Mouse (Mus musculus): ENCODE results near the gene Plch2. TPM values are rescaled to one million over a fixed set of nuclear protein-coding genes. Genes with fewer than 3 reads are reported as not detected.

Gene Plch2
- total RNA-seq, 2 experiments from 2014 or later = 0.17 TPM; not detected in 1

DNA sequence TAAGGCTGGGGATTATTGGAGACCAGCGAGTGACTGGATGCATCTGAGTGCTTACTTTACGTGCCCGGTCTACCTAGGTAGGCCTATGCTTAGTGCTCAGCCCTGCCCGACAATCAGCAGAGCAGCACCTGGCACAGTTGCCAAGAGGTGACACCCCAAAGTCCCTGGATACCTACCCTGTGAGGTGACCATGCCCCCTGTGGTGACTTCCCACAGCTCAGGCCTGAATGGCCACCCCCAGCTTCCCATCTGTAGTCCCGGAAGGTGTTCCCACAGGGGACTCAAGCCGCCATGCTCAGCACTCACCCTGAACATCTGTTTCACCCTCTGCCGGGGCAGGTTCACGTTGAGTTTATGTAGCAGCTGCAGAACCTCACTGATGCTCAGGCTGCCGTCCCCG lies 50.3 kb downstream of the Plch2 start:
- intact Hi-C loops (cut with DNase I) = no loop called here
- DNase-seq = no peak

DNA sequence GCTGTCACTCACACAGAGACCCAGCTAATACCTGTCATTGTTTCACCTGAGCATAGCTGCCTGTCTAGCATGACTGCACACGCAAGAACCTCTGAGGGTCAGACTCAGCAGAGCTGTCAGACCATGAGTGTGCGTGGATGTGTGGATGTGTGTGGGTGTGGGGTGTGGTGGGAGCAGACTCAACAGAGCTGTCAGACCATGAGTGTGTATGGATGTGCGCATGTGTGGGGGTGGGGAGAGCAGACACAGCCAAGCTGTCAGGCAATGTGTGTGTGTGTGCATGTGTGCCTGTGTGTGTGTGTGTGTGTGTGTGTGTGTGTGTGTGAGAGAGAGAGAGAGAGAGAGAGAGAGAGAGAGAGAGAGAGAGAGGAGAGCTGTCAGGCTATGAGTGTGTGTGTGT lies 51.3 kb downstream of the Plch2 start:
- intact Hi-C loops (cut with DNase I) = no loop called here
- no peak for DNase-seq

GRCm38 (mm10) chr4:154999379-154999778 lies 57.2 kb downstream of the Plch2 start:
- intact Hi-C loops (cut with DNase I) = loop anchor here (5.0 kb wide), 2 partner anchors 43 to 52 kb away; no protein-coding TSS in a partner anchor
- DNase-seq = no peak

DNA sequence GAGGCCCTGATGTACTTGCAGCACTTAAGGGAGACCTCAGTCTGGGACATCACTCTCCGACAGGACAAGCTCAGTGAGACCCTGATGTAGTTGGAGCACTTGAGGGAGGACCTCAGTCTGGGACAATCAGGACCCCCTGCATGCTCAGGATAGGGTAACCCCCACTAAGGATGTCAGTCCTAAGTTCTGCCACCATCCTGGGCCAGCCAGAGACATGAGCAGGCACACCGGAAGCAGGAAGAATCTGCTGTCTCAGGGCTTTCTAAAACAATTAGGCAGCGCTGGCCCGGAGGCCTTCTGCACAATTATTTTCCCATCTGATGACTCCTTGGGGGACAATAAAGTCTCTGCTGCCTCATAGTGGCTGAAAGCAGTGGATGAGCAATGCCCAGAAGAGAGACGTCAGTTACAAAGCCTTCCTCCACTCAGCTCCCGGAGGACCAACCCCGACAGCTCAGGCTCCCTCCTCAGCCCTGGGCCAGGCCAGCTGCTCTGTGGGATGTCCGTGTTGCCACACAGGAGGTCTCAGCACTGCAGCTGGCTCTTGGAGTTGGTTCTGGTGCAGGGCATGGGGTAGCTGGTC lies 59.9 kb downstream of the Plch2 start:
- intact Hi-C loops (cut with DNase I) = loop anchor here (5.0 kb wide), 2 partner anchors 46 to 49 kb away; no protein-coding TSS in a partner anchor

DNA sequence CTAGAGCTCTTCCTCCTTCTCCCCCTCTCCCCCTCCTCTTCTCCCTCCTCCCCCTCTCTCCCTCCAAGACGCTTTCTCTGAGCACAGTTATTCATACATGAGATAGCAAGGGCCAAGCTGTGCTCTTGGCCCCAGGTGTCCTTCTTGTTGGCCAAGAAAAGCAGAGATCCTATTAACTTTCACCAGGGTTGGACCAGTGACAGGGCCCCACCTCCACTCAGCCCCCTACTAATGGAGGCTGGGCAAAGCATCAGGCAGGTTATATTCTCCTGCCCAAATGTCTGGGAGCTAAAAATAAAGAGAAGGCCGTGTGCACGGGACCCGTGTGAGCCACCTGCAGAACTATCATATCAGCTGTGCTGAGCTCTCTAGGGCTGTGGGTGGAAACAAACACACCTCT lies 61.7 kb downstream of the Plch2 start:
- no peak for DNase-seq
- intact Hi-C loops (cut with DNase I) = loop anchor here (5.0 kb wide), 2 partner anchors 47 to 48 kb away; no protein-coding TSS in a partner anchor

More for the DNA sequence above, 59.9 kb downstream of the Plch2 start:
- DNase-seq = peak in 1 of 2 experiments; percentile 24

DNA sequence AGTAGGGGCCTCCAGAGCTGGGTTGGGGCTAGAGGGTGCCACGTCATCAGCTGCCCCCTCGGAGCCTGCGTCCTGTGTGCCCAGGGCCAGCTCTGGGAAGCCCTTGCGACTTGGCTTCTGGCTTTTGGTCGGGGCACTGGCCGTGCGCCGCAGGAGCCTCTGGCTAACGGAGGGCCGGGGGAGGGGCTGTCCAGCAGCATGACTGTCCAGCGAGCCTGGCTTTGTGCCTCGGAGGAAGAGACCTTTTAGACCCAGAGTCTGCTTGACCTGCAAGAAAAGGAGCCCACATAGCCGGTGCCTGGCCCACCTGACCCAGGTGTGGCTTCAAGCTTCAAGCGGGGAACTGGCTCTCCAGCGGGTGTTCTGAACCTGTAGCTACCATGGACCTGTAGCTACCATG lies 69.8 kb downstream of the Plch2 start:
- intact Hi-C loops (cut with DNase I) = loop anchor here (5.0 kb wide), 1 partner anchor 44 kb away; no protein-coding TSS in a partner anchor
- no peak for DNase-seq

GRCm38 (mm10) chr4:154986096-154986495 lies 70.5 kb downstream of the Plch2 start:
- DNase-seq = peak; percentile 85 to 94
- intact Hi-C loops (cut with DNase I) = loop anchor here (5.0 kb wide), 1 partner anchor 44 kb away; no protein-coding TSS in a partner anchor

GRCm38 (mm10) chr4:154985151-154985777 lies 71.3 kb downstream of the Plch2 start:
- DNase-seq = no peak
- intact Hi-C loops (cut with DNase I) = loop anchor here (5.0 kb wide), 1 partner anchor 43 kb away; no protein-coding TSS in a partner anchor

DNA sequence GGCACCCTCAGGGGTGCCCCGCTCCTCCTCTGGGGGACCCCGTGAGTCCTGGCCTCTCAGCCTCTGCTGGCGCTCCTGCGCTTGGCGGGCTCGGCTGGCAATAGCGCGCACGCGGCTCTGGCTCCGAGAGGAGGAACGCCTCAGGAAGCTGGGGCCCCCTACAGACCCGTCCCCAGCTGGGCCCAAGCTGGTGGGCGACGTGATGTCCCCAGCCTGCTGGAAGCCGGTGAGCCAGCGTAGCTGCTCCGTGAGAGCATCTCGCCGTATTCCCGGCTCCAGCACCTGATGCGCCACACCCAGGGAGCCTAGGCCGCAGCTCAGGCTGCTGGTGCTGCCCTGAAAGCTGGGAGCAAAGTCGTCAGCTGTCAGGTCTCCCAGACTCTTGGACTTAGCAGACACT lies 72.8 kb downstream of the Plch2 start:
- no peak for DNase-seq
- intact Hi-C loops (cut with DNase I) = loop anchor here (2.0 to 5.0 kb wide), 2 partner anchors 71 to 84 kb away; partner anchors contain the start of gene Pex10

DNA sequence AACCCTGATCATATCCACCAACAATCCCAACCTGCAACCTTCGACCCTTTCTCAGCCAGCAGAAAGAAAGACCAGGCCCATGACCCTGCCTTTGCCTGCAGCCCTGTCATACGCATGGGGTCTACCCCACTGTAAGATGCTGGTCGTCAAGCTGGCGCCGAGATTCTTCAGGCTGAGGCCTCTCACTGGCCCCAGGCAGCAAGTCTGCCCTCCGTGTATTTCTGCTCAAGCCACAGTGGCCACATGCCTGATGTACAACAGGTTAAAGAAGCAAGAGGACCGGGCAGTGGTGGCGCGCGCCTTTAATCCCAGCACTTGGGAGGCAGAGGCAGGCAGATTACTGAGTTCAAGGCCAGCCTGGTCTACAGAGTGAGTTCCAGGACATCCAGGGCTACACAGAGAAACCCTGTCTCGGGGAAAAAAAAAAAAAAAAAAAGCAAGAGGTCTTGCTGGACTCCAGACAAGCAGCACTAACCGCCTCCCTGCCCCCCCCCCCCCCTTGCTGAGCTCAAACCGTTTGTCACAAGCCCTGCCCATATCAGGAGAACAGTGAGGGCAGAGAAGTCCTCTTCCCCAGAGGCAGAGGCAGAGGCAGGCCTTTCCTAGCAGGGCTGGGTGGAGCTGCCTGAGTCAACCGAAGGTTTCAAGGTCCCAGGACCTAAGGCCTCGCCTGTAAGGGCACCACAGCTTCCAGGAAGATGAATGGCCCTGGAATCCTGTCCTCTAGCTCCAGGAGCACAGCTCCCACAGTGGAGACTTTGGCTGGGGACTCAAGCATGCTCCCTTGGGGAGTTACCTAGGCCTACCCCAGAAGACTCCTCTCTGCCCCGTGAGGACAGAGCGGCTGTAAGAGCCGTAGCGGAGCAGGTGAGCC lies 74.1 kb downstream of the Plch2 start:
- intact Hi-C loops (cut with DNase I) = loop anchor here (2.0 to 5.0 kb wide), 2 partner anchors 72 to 85 kb away; partner anchors contain the start of gene Pex10
- DNase-seq = no peak

DNA sequence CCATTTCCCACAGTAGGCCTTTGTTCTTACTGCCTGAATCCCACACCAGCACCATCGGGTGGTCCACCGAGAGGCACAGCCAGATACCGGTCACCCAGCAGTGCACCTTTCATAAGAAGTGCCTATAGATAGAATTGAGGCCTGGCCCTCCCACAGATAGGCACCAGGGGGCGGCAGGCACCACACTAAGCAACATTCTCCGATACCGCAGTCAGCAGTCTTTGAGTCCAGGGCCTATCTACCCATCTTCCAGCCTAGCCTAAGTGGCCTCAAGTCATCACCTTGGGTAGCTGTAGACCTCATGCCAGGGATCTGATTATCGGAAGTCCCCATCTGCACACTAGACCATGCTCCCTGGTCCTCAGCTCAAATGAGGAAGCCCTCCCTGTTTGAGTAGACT lies 75.1 kb downstream of the Plch2 start:
- DNase-seq = peak; percentile 46 to 62
- intact Hi-C loops (cut with DNase I) = loop anchor here (5.0 kb wide), 1 partner anchor 86 kb away; the partner anchor contains the start of gene Pex10

DNA sequence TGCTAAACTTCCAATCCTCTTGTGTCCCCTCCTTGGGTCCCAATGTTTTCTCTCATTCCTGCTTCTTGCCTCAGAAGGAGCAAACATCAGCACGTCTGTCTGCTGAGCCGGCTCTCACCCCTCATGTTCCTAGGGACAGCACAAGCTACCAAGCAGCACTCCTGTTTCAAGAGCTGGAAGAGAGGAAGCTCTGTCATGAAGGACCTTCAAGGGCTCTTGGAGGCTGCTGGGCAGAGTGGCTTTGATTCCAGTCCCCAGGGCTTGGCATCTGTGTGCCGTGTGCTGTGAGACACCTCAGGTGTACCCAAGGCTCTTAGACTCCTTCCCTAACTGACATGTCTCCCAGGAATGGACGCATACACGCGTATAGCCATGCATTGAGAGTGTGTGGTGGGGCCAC lies 75.5 kb downstream of the Plch2 start:
- intact Hi-C loops (cut with DNase I) = loop anchor here (5.0 kb wide), 1 partner anchor 86 kb away; the partner anchor contains the start of gene Pex10
- no peak for DNase-seq

DNA sequence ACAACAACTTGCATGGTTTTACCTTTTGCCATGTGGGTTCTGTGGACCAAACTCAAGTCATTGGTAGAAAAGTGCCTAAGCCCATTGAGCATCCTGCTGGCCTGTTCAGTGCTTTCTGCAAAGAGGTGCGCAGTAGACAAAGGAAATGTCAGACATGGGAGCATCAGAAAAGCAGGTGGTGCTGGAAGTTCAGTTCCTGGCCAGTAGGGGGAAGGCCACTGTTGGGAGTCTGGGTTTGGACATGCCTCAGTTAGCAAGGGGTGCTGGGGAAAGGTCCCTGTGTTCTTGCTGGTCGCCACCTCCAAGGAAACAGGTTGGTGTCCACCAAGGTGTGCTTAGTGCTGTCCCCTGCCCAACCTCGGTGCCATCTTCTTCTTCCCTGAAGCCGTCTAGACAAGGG lies 76.5 kb downstream of the Plch2 start:
- no peak for DNase-seq
- intact Hi-C loops (cut with DNase I) = loop anchor here (5.0 kb wide), 1 partner anchor 87 kb away; the partner anchor contains the start of gene Pex10

- DNase-seq = peak; percentile 59 to 64
- intact Hi-C loops (cut with DNase I) = no loop called here
Observed at GRCm38 (mm10) chr4:154974163-154974611, 82.4 kb downstream of the Plch2 start.

GRCm38 (mm10) chr4:154972546-154972945 lies 84.0 kb downstream of the Plch2 start:
- intact Hi-C loops (cut with DNase I) = no loop called here

GRCm38 (mm10) chr4:154967173-154967572 lies 89.4 kb downstream of the Plch2 start:
- intact Hi-C loops (cut with DNase I) = no loop called here
- DNase-seq = peak in 1 of 2 experiments; percentile 60

More at GRCm38 (mm10) chr4:154972546-154972945, 84.0 kb downstream of the Plch2 start:
- DNase-seq = no peak

DNA sequence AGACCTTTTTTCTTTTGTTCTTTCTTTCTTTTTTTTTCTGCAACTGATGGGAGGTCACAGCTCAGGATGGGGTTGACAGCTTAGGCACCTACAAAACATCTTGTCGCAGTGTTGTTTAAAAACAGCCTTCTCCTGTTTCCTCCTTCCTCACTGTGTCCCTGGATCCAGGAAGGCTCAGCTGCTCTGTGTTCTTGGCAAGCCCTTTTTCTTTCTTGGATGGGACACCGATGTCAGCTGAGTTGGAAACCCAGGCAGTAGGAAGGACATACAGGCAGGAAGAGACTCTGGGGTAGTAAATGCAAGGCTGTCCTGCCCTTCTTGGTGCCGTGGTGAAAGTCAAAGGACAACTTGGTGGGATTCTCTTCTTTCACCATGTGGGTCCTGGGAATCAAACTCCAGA lies 90.7 kb downstream of the Plch2 start:
- intact Hi-C loops (cut with DNase I) = no loop called here
- peak; percentile 32 to 45 for DNase-seq

- intact Hi-C loops (cut with DNase I) = no loop called here
- no peak for DNase-seq
Observed at GRCm38 (mm10) chr4:154964581-154965235, 91.9 kb downstream of the Plch2 start.

GRCm38 (mm10) chr4:154963901-154964580 lies 92.5 kb downstream of the Plch2 start, which contains the start of gene Pank4:
Gene Pank4 (plus strand): TSS chr4:154964123.
- peak; percentile 87 to 90 for DNase-seq
- intact Hi-C loops (cut with DNase I) = no loop called here

Data from heart, postnatal 14 days (tissue).